ENCODE assay signal across 31 mouse cellular contexts in the genomic region with DNA sequence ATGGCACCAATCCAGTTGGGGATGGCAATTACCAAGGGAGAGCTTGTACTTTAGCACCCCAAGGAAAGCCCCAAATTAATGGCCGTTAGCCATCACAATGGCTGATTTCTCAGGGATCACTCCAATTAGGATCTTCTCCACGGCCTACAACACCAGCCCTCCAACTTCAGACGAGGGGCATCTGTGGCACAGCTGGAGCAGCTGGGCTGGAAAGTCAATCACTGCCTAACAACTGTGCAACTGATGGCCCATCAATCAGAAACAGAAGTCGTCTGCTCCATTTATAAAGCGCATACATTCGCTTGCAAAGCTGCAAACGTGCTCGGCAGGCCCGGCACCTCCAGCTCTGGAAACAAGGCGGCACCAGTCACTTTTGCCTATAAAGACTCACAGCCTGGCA.
A peak's percentile ranks its signal among the peaks of the same experiment; 100 is the strongest.
DNase-seq lines count a peak whose midpoint lies in the region; ATAC-seq lines count a peak whose summit lies in the region.
"Had no signal": no experiment of that assay in that cellular context is flagged by ENCODE, and none has a peak within 500 bp of the region (broad histone marks: within the 10 kb centered on the region; RNA-seq: fewer than 3 reads in every experiment).

No protein-coding gene starts in this region.

- DNase-seq in embryo, embryonic 10.5 days (ENCODE audit: low spot score) = peak; percentile 22
- no peak for DNase-seq in embryo, embryonic 10 days (ENCODE audit: low spot score)
- no peak for DNase-seq in thymus, postnatal 25 days
- DNase-seq in cerebellum, adult 9-10 months = no peak
- no peak for DNase-seq in thymus, postnatal 4 days
- DNase-seq: adrenal gland, adult 2 months; adrenal gland, postnatal 36 days; cerebellum, adult 8-10 months; forebrain, postnatal 0 days; gastrocnemius, postnatal 14 days; heart, postnatal 14 days; kidney, adult 2 months; kidney, postnatal 36 days; liver, postnatal 0 days; lung, postnatal 4 days; right cerebral cortex, postnatal 14 days had no signal

- H3K27me3 ChIP-seq in neural tube, embryonic 13.5 days = peaks cover 2% of the 10 kb centered on the region; the same call in 1 of the 2 replicates
- H3K27me3 ChIP-seq in neural tube, embryonic 15.5 days (replicated peaks) = peaks cover 4% of the 10 kb centered on the region; the same call in 1 of the 2 replicates
- peaks cover 28% of the 10 kb centered on the region for H3K27me3 ChIP-seq in limb, embryonic 12.5 days
- H3K27me3 ChIP-seq: CH12.LX; intestine, embryonic 15.5 days; liver, embryonic 12.5 days; midbrain, embryonic 15.5 days; stomach, embryonic 15.5 days had no signal

- ATAC-seq in neural tube, embryonic 13.5 days (ENCODE audit: low read depth) = peak; percentile 32; the same call in 1 of the 2 replicates
- ATAC-seq in neural tube, embryonic 15.5 days (ENCODE audit: low FRiP score) = no peak
- ATAC-seq in limb, embryonic 12.5 days (ENCODE audit: insufficient number of reproducible peaks, insufficient read depth, low FRiP score, low TSS enrichment, low read depth) = no peak
- ATAC-seq: activated CD4-positive, CD25-positive, alpha-beta regulatory T cell, adult 4 months; forebrain, postnatal 0 days; hindbrain, embryonic 16.5 days; intestine, embryonic 15.5 days; liver, embryonic 12.5 days; liver, postnatal 0 days; midbrain, embryonic 15.5 days had no signal

- H3K27ac ChIP-seq in neural tube, embryonic 13.5 days (replicated peaks) = no peak overlapping the region
- no peak overlapping the region for H3K27ac ChIP-seq in neural tube, embryonic 15.5 days (replicated peaks)
- peak overlapping the region; percentile 76 for H3K27ac ChIP-seq in limb, embryonic 12.5 days
- H3K27ac ChIP-seq: embryonic facial prominence, embryonic 12.5 days; forebrain, embryonic 10.5 days; hindbrain, embryonic 10.5 days; intestine, embryonic 15.5 days; layer of hippocampus, adult 2 months; liver, embryonic 12.5 days; midbrain, embryonic 15.5 days; stomach, embryonic 15.5 days had no signal

- H3K36me3 ChIP-seq in neural tube, embryonic 13.5 days = no peaks in the 10 kb centered on the region
- no peaks in the 10 kb centered on the region for H3K36me3 ChIP-seq in neural tube, embryonic 15.5 days
- no peaks in the 10 kb centered on the region for H3K36me3 ChIP-seq in limb, embryonic 12.5 days
- H3K36me3 ChIP-seq: embryonic facial prominence, embryonic 12.5 days; forebrain, embryonic 10.5 days; hindbrain, embryonic 10.5 days; intestine, embryonic 15.5 days; liver, embryonic 12.5 days; midbrain, embryonic 15.5 days; stomach, embryonic 15.5 days had no signal

- peaks cover 10% of the 10 kb centered on the region; the same call in 1 of the 2 replicates for H3K4me1 ChIP-seq in neural tube, embryonic 13.5 days (replicated peaks)
- peaks cover 11% of the 10 kb centered on the region; the same call in 1 of the 2 replicates for H3K4me1 ChIP-seq in neural tube, embryonic 15.5 days
- H3K4me1 ChIP-seq in limb, embryonic 12.5 days (replicated peaks) = peaks cover 56% of the 10 kb centered on the region
- H3K4me1 ChIP-seq: intestine, embryonic 15.5 days; liver, embryonic 12.5 days; megakaryocyte, embryonic 14.5 days; midbrain, embryonic 15.5 days; stomach, embryonic 15.5 days had no signal

- H3K9ac ChIP-seq in neural tube, embryonic 13.5 days = no peak overlapping the region
- no peak overlapping the region for H3K9ac ChIP-seq in neural tube, embryonic 15.5 days (replicated peaks)
- H3K9ac ChIP-seq in limb, embryonic 12.5 days (replicated peaks) = no peak overlapping the region
- H3K9ac ChIP-seq: embryonic facial prominence, embryonic 12.5 days; forebrain, postnatal 0 days; intestine, embryonic 15.5 days; liver, embryonic 12.5 days; liver, postnatal 0 days; midbrain, embryonic 15.5 days; stomach, embryonic 15.5 days had no signal

- H3K4me3 ChIP-seq in neural tube, embryonic 13.5 days = no peak overlapping the region
- no peak overlapping the region for H3K4me3 ChIP-seq in neural tube, embryonic 15.5 days (replicated peaks)
- H3K4me3 ChIP-seq in limb, embryonic 12.5 days (replicated peaks) = no peak overlapping the region
- H3K4me3 ChIP-seq: embryonic facial prominence, embryonic 12.5 days; forebrain, embryonic 10.5 days; hindbrain, embryonic 10.5 days; intestine, embryonic 15.5 days; layer of hippocampus, adult 2 months; liver, embryonic 12.5 days; megakaryocyte, embryonic 14.5 days; midbrain, embryonic 15.5 days; stomach, embryonic 15.5 days had no signal

- H3K9me3 ChIP-seq in neural tube, embryonic 13.5 days = no peaks in the 10 kb centered on the region
- H3K9me3 ChIP-seq in neural tube, embryonic 15.5 days (replicated peaks) = no peaks in the 10 kb centered on the region
- peaks cover 6% of the 10 kb centered on the region; the same call in 1 of the 2 replicates for H3K9me3 ChIP-seq in limb, embryonic 12.5 days
- H3K9me3 ChIP-seq: intestine, embryonic 15.5 days; midbrain, embryonic 15.5 days; stomach, embryonic 15.5 days had no signal

- H3K4me2 ChIP-seq in neural tube, embryonic 13.5 days = no peak overlapping the region
- H3K4me2 ChIP-seq in neural tube, embryonic 15.5 days = no peak overlapping the region
- no peak overlapping the region for H3K4me2 ChIP-seq in limb, embryonic 12.5 days
- H3K4me2 ChIP-seq: embryonic facial prominence, embryonic 12.5 days; intestine, embryonic 15.5 days; liver, embryonic 12.5 days; midbrain, embryonic 15.5 days; stomach, embryonic 15.5 days had no signal

- 19% methylated on average over 10 of the region's 10 CpGs for WGBS in neural tube, embryonic 13.5 days
- WGBS in neural tube, embryonic 15.5 days = 24% methylated on average over 10 of the region's 10 CpGs
- WGBS in limb, embryonic 12.5 days = 14% methylated on average over 10 of the region's 10 CpGs
